Mouse (Mus musculus): ENCODE data around the gene Tmem59l.

DNA sequence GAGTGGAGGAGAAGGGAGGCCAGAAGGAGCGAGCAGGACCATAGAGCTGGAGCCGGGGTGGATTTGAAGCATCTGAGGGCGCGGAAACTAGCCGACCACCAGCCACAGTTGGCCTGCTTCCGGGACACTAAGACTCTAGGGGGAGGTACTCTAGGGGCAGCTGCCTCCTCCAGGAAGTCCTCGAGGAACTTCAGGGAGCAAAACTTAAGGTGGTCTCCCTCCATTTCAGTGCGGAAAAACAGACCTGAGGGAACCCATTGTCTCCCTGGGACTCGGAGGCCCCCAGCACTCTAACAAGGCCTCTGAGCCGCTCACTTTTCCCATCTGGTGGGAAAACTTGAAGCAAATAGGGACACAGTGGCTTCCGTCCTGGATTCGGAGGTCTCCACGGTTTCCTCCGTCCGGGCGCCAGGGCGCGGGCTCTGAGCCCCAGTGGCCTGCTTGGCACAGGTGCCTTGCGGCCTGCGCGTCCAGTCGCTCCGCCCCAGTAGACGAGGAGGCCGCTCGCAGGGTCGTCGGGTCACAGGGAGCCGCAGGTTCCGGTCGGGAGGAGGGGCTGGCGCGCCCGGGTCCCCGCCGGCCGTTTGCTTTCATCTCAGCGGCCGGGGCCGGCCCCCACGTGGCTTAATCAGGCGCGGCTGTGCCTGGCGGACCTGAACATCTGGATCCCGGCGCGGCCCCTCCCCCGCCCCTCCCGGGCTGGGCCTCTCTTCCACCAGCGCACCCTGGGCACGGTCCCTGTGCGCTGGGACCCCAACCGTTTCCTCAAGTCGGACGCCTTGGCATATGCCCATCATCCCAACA lies 1.0 kb upstream of the Tmem59l start:
- TF ChIP-seq CTCF (IDR thresholded peaks at IDR 0.05; ENCODE audit: insufficient read depth, low read length) (no peak), POLR2A (IDR thresholded peaks at IDR 0.05; ENCODE audit: borderline replicate concordance, extremely low read depth, low read depth, low read length) (no peak)
